Mouse (Mus musculus): ENCODE data around the gene Nrxn2. TPM values are rescaled to one million over a fixed set of nuclear protein-coding genes. Genes with fewer than 3 reads are reported as not detected.

Nrxn2 gene
- polyA plus RNA-seq, 1 experiment from 2014 or later: 1.6 TPM

GRCm38 (mm10) chr19:6424137-6424881, 5.8 kb downstream of the Nrxn2 start:
- no peak overlapping the region for H3K9ac ChIP-seq (ENCODE audit: low read depth, low read length)
- 55% methylated on average over 8 of the region's 8 CpGs for WGBS
- no peak overlapping the region for H3K4me2 ChIP-seq
- no peak for DNase-seq (ENCODE audit: low spot score)
- peaks cover 8% of the 10 kb centered on the region; the same call in 1 of the 2 replicates for H3K4me1 ChIP-seq (replicated peaks; ENCODE audit: control insufficient read depth, insufficient read depth, low read length)
- H3K36me3 ChIP-seq (ENCODE audit: control insufficient read depth, insufficient read depth, low read length): no peaks in the 10 kb centered on the region
- H3K27me3 ChIP-seq (replicated peaks; ENCODE audit: control insufficient read depth, insufficient read depth, low read length): peaks cover 97% of the 10 kb centered on the region
- H3K9me3 ChIP-seq (ENCODE audit: control insufficient read depth, low read length): no peaks in the 10 kb centered on the region
- no peak overlapping the region for H3K4me3 ChIP-seq (ENCODE audit: low read depth, low read length)
- ATAC-seq (replicated peaks; ENCODE audit: low FRiP score): no peak
- no peak overlapping the region for H3K27ac ChIP-seq (ENCODE audit: low read depth, low read length)

- DNase-seq (ENCODE audit: low spot score): no peak
- peaks cover 8% of the 10 kb centered on the region; the same call in 1 of the 2 replicates for H3K4me1 ChIP-seq (replicated peaks; ENCODE audit: control insufficient read depth, insufficient read depth, low read length)
- H3K9ac ChIP-seq (ENCODE audit: low read depth, low read length): no peak overlapping the region
- H3K9me3 ChIP-seq (ENCODE audit: control insufficient read depth, low read length): no peaks in the 10 kb centered on the region
- H3K36me3 ChIP-seq (ENCODE audit: control insufficient read depth, insufficient read depth, low read length): no peaks in the 10 kb centered on the region
- H3K4me2 ChIP-seq: no peak overlapping the region
- H3K27me3 ChIP-seq (replicated peaks; ENCODE audit: control insufficient read depth, insufficient read depth, low read length): peaks cover 97% of the 10 kb centered on the region
- 50% methylated on average over 5 of the region's 5 CpGs for WGBS
- no peak overlapping the region for H3K27ac ChIP-seq (ENCODE audit: low read depth, low read length)
- no peak for ATAC-seq (replicated peaks; ENCODE audit: low FRiP score)
- no peak overlapping the region for H3K4me3 ChIP-seq (ENCODE audit: low read depth, low read length)
Measured at GRCm38 (mm10) chr19:6425595-6425994, 7.1 kb downstream of the Nrxn2 start.

DNA sequence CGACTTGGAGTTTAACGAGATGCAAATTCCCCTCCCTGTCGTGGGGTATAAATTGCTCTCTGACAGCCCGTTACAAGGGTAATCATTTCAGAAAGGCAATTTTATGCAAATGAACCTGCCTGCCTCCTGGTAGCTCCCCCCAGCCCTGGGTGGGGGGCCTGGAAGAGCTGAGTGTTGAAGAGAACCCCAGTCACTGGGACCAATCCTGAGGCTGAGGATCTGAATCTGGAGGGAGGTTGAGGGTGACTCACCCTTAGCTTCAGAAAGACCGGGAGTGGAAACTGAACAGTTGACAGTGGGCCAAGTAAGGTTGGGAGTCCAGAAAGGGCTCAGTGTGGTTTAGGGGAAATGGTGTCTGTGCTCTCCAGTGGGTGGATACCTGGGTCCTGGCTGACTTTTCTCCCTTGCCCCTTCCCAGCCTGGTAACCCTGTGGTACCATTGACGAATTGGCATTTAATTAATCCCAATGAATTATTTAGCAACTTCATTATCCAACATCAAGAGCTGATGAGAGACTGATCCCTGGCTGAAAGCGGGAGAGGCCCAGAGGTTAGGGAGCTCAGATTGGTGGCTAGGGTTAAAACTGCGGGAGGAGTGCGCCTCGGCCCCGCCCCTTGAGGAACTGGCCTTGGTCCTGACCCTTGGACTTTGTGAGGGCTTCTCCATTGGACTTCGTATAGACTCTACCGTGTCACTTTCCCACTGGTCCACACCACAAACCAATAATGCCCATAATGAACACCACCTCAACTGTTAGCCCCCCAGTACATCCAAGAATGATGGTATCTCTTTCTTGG, 8.4 kb downstream of the Nrxn2 start:
- H3K27me3 ChIP-seq (replicated peaks; ENCODE audit: control insufficient read depth, insufficient read depth, low read length): peaks cover 89% of the 10 kb centered on the region
- H3K9ac ChIP-seq (ENCODE audit: low read depth, low read length): no peak overlapping the region
- no peak overlapping the region for H3K4me3 ChIP-seq (ENCODE audit: low read depth, low read length)
- H3K4me2 ChIP-seq: no peak overlapping the region
- no peak for ATAC-seq (replicated peaks; ENCODE audit: low FRiP score)
- no peaks in the 10 kb centered on the region for H3K36me3 ChIP-seq (ENCODE audit: control insufficient read depth, insufficient read depth, low read length)
- no peaks in the 10 kb centered on the region for H3K9me3 ChIP-seq (ENCODE audit: control insufficient read depth, low read length)
- WGBS: 25% methylated on average over 13 of the region's 13 CpGs
- peak; percentile 70 for DNase-seq (ENCODE audit: low spot score)
- H3K4me1 ChIP-seq (replicated peaks; ENCODE audit: control insufficient read depth, insufficient read depth, low read length): peaks cover 8% of the 10 kb centered on the region; the same call in 1 of the 2 replicates
- H3K27ac ChIP-seq (ENCODE audit: low read depth, low read length): no peak overlapping the region

DNA sequence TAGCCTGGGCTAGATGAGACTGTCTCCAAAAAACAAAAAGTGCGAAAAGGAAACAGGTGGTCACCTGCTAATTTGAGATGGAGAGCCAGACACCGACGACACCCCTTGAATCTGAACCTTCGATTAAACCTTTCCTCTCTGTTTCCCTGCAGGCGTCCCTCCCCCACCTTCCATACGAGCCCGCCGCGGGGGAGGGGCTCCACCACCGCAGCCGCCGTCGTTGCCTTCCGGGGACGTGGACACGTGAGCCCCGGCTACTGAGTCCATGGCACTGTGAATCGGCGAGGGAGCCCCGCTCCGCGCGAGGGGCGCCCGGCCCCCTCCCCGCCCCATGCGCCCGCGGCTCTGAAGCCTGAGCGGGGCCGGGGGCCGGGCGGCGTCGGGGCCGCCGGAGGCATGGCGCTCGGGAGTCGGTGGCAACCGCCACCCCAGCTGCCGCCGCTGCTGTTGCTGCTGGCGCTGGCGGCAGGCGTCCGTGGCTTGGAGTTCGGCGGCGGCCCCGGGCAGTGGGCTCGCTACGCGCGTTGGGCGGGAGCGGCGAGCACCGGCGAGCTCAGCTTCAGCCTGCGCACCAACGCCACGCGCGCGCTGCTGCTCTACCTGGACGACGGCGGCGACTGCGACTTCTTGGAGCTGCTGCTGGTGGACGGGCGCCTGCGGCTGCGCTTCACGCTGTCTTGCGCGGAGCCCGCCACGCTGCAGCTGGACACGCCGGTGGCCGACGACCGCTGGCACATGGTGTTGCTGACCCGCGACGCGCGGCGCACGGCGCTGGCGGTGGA, 9.3 kb downstream of the Nrxn2 start:
- H3K4me3 ChIP-seq (ENCODE audit: low read depth, low read length): peak overlapping the region; percentile 32
- H3K9ac ChIP-seq (ENCODE audit: low read depth, low read length): no peak overlapping the region
- DNase-seq (ENCODE audit: low spot score) (no peak), ATAC-seq (replicated peaks; ENCODE audit: low FRiP score) (no peak)
- peak overlapping the region; percentile 51 for H3K4me2 ChIP-seq
- 2% methylated on average over 76 of the region's 94 CpGs for WGBS
- H3K27ac ChIP-seq (ENCODE audit: low read depth, low read length): no peak overlapping the region
- H3K36me3 ChIP-seq (ENCODE audit: control insufficient read depth, insufficient read depth, low read length): no peaks in the 10 kb centered on the region
- peaks cover 8% of the 10 kb centered on the region; the same call in 1 of the 2 replicates for H3K4me1 ChIP-seq (replicated peaks; ENCODE audit: control insufficient read depth, insufficient read depth, low read length)
- H3K27me3 ChIP-seq (replicated peaks; ENCODE audit: control insufficient read depth, insufficient read depth, low read length): peaks cover 81% of the 10 kb centered on the region
- H3K9me3 ChIP-seq (ENCODE audit: control insufficient read depth, low read length): no peaks in the 10 kb centered on the region

DNA sequence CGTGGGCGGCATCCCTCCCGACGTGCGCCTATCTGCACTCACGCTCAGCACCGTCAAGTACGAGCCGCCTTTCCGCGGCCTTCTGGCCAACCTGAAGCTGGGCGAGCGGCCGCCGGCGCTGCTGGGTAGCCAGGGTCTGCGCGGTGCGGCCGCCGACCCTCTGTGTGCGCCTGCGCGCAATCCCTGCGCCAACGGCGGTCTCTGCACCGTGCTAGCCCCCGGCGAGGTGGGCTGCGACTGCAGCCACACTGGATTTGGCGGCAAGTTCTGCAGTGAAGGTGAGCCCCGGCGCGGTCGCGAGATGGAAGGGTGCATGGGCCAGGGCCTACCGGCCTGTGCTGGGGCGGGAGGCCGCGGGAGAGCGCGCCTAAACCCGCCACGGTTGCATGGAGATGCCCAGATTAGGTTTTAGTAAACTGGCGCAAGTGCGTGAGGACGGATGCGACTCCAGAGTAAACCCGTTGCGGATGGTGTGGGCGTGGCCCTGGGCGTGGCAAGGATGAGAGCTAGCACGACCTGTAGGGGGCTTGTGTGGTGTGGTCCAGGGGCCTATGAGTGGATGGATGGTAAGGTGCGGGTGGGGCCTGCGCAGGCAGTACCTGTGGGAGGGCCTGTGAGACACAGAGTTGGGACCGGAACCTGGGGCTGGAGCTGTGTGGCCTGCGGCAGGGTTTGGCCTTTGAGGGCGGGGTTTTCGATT, 10.1 kb downstream of the Nrxn2 start:
- peak overlapping the region; percentile 51 for H3K4me2 ChIP-seq
- H3K9me3 ChIP-seq (ENCODE audit: control insufficient read depth, low read length): no peaks in the 10 kb centered on the region
- H3K9ac ChIP-seq (ENCODE audit: low read depth, low read length): no peak overlapping the region
- peaks cover 8% of the 10 kb centered on the region; the same call in 1 of the 2 replicates for H3K4me1 ChIP-seq (replicated peaks; ENCODE audit: control insufficient read depth, insufficient read depth, low read length)
- WGBS: 1% methylated on average over 60 of the region's 60 CpGs
- H3K27me3 ChIP-seq (replicated peaks; ENCODE audit: control insufficient read depth, insufficient read depth, low read length): peaks cover 73% of the 10 kb centered on the region
- no peak overlapping the region for H3K27ac ChIP-seq (ENCODE audit: low read depth, low read length)
- ATAC-seq (replicated peaks; ENCODE audit: low FRiP score): no peak
- H3K4me3 ChIP-seq (ENCODE audit: low read depth, low read length): peak overlapping the region; percentile 32
- DNase-seq (ENCODE audit: low spot score): peak; percentile 57
- no peaks in the 10 kb centered on the region for H3K36me3 ChIP-seq (ENCODE audit: control insufficient read depth, insufficient read depth, low read length)

DNA sequence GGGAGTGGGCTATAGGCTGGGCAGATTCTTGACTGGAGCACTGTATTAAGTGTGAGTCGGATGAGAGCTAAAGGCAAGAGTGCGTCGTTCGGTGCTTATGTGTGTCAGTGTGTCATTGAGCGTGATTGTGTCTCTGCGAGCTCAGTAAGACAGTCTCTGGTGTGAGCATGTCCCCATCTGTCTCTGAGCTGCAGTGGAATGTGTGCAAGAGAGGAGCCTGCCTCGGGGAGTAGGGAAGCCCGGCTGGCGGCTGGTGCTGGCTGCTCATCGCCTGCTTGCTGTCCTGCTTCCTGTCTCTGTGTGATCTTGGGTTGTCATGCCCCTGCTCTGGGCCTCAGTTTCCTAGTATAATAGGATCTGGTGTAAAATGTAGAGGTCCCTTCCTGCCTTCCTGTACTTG, 24.5 kb downstream of the Nrxn2 start:
- Histone ChIP-seq H3K4me3 (ENCODE audit: low read depth, low read length) (no peak overlapping the region), H3K4me2 (no peak overlapping the region), H3K27me3 (replicated peaks; ENCODE audit: control insufficient read depth, insufficient read depth, low read length) (peaks cover 27% of the 10 kb centered on the region), H3K4me1 (replicated peaks; ENCODE audit: control insufficient read depth, insufficient read depth, low read length) (0 out of 2 replicates have a peak, but pooled peaks cover 2% of the 10 kb centered on the region), H3K9me3 (ENCODE audit: control insufficient read depth, low read length) (no peaks in the 10 kb centered on the region), H3K9ac (ENCODE audit: low read depth, low read length) (no peak overlapping the region), H3K36me3 (ENCODE audit: control insufficient read depth, insufficient read depth, low read length) (no peaks in the 10 kb centered on the region), H3K27ac (ENCODE audit: low read depth, low read length) (no peak overlapping the region)
- DNase-seq (ENCODE audit: low spot score) (no peak), ATAC-seq (replicated peaks; ENCODE audit: low FRiP score) (no peak)
- 66% methylated on average over 10 of the region's 10 CpGs for WGBS

- Histone ChIP-seq H3K4me1 (replicated peaks; ENCODE audit: control insufficient read depth, insufficient read depth, low read length) (peaks cover 12% of the 10 kb centered on the region), H3K9ac (ENCODE audit: low read depth, low read length) (no peak overlapping the region), H3K9me3 (ENCODE audit: control insufficient read depth, low read length) (no peaks in the 10 kb centered on the region), H3K4me2 (no peak overlapping the region), H3K4me3 (ENCODE audit: low read depth, low read length) (no peak overlapping the region), H3K36me3 (ENCODE audit: control insufficient read depth, insufficient read depth, low read length) (no peaks in the 10 kb centered on the region), H3K27ac (ENCODE audit: low read depth, low read length) (no peak overlapping the region), H3K27me3 (replicated peaks; ENCODE audit: control insufficient read depth, insufficient read depth, low read length) (peaks cover 33% of the 10 kb centered on the region)
- 67% methylated on average over 10 of the region's 10 CpGs for WGBS
- DNase-seq (ENCODE audit: low spot score): no peak
- no peak for ATAC-seq (replicated peaks; ENCODE audit: low FRiP score)
Measured at GRCm38 (mm10) chr19:6445761-6446423, 27.4 kb downstream of the Nrxn2 start.
